Mouse (Mus musculus) embryonic facial prominence, embryonic 13.5 days (tissue): ENCODE results near the gene Hbq1b. TPM values are rescaled to one million over a fixed set of nuclear protein-coding genes. Genes with fewer than 3 reads are reported as not detected.
"Not testable (repeated sequence)": the region's sequence is repeated elsewhere in the genome, so short reads cannot be mapped to it uniquely, and the experiment has no call there.

ENCODE experiments used
- ATAC-seq: fragments of 200-750 bp; cut with Nextera tagmentation; 2 replicates; pipeline ENCODE4 v1.8.0; 2017; ENCODE audit warnings: low read depth; ENCODE audit not compliant: insufficient number of reproducible peaks, insufficient read depth, low FRiP score, low TSS enrichment
- H3K27ac ChIP-seq: fragments of 300-500 bp; sonication (generic); 2 replicates; pipeline ENCODE4 v1.5.1; 2015; ENCODE audit warnings: moderate library complexity, mild to moderate bottlenecking, inconsistent platforms
- H3K27me3 ChIP-seq: fragments of 300-500 bp; sonication (generic); 2 replicates; pipeline ENCODE4 v1.6.1; 2015; ENCODE audit warnings: mild to moderate bottlenecking, inconsistent platforms
- H3K36me3 ChIP-seq: fragments of 300-500 bp; sonication (generic); 2 replicates; pipeline ENCODE4 v1.6.1; 2015; ENCODE audit warnings: mild to moderate bottlenecking, inconsistent platforms
- H3K4me1 ChIP-seq: fragments of 300-500 bp; sonication (generic); 2 replicates; pipeline ENCODE4 v1.6.1; 2015; ENCODE audit warnings: inconsistent platforms
- H3K4me2 ChIP-seq: fragments of 300-500 bp; sonication (generic); 2 replicates; pipeline ENCODE4 v1.6.1; 2015; ENCODE audit warnings: moderate library complexity, mild to moderate bottlenecking, inconsistent platforms
- H3K4me3 ChIP-seq: fragments of 300-500 bp; sonication (generic); 2 replicates; pipeline ENCODE4 v1.5.1; 2015; ENCODE audit warnings: mild to moderate bottlenecking, inconsistent platforms
- H3K9ac ChIP-seq: fragments of 300-500 bp; sonication (generic); 2 replicates; pipeline ENCODE4 v1.6.1; 2015; ENCODE audit warnings: mild to moderate bottlenecking, inconsistent platforms
- H3K9me3 ChIP-seq: fragments of 300-500 bp; sonication (generic); 2 replicates; pipeline ENCODE4 v1.6.1; 2016; ENCODE audit warnings: inconsistent platforms
- WGBS: fragments of 180-500 bp; shearing (Covaris S2); methylation state at CpG from one replicate; pipeline ENCODE4 v1.1.7; 2015; ENCODE audit warnings: mixed read lengths; 5-methylcytosine and 5-hydroxymethylcytosine counted together
- polyA plus RNA-seq: library from polyadenylated mRNA; unstranded; fragments of >200 nt; fragmentation: Nextera tagmentation; extraction: Ambion mirVana; gene quantifications from 2 replicates; pipeline ENCODE4 v1.2.1, GENCODE M21; 2015

The Hbq1b gene
- 1.6 and 3.7 TPM in 2 replicates for polyA plus RNA-seq

GRCm38 (mm10) chr11:32286695-32287492 is at the start of gene Hbq1b:
Hbq1b (plus strand) TSS chr11:32286965.
- not testable (repeated sequence) for H3K4me1 ChIP-seq, H3K27ac ChIP-seq, H3K9me3 ChIP-seq, H3K36me3 ChIP-seq, ATAC-seq
- 18% methylated on average over 30 of the region's 33 CpGs for WGBS
- Histone ChIP-seq H3K4me3 (peak within 1 kb of the TSS; percentile 32), H3K27me3 (peaks cover 13% of the 10 kb centered on the region), H3K9ac (peak within 1 kb of the TSS; percentile 46; the same call in 1 of the 2 replicates), H3K4me2 (peak within 1 kb of the TSS; percentile 60)

GRCm38 (mm10) chr11:32237411-32237795 is 49.4 kb upstream of the Hbq1b start:
- Histone ChIP-seq H3K36me3 (peaks cover 72% of the 10 kb centered on the region), H3K4me3 (no peak overlapping the region), H3K4me1 (peaks cover 28% of the 10 kb centered on the region), H3K27me3 (no peaks in the 10 kb centered on the region), H3K9me3 (no peaks in the 10 kb centered on the region), H3K9ac (no peak overlapping the region), H3K27ac (no peak overlapping the region), H3K4me2 (no peak overlapping the region)
- WGBS = 97% methylated on average over 3 of the region's 3 CpGs
- ATAC-seq = no peak

- Histone ChIP-seq H3K4me3 (no peak overlapping the region), H3K9ac (no peak overlapping the region), H3K27me3 (no peaks in the 10 kb centered on the region), H3K27ac (no peak overlapping the region), H3K9me3 (no peaks in the 10 kb centered on the region), H3K36me3 (peaks cover 63% of the 10 kb centered on the region), H3K4me2 (no peak overlapping the region), H3K4me1 (peaks cover 28% of the 10 kb centered on the region)
- WGBS = 68% methylated on average over 5 of the region's 5 CpGs
- no peak for ATAC-seq
These were observed 48.5 kb upstream of the Hbq1b start for GRCm38 (mm10) chr11:32238093-32238860.

GRCm38 (mm10) chr11:32241391-32241790 is 45.4 kb upstream of the Hbq1b start:
- ATAC-seq = no peak
- no peak overlapping the region for H3K4me3 ChIP-seq

GRCm38 (mm10) chr11:32242209-32242608 is 44.6 kb upstream of the Hbq1b start:
- Histone ChIP-seq H3K4me3 (no peak overlapping the region), H3K36me3 (peaks cover 70% of the 10 kb centered on the region), H3K9me3 (no peaks in the 10 kb centered on the region), H3K4me2 (no peak overlapping the region), H3K27ac (no peak overlapping the region), H3K9ac (no peak overlapping the region), H3K4me1 (peaks cover 12% of the 10 kb centered on the region), H3K27me3 (no peaks in the 10 kb centered on the region)
- ATAC-seq = no peak
- WGBS = 80% methylated on average over 3 of the region's 3 CpGs

More at GRCm38 (mm10) chr11:32241391-32241790, 45.4 kb upstream of the Hbq1b start:
- H3K27ac ChIP-seq = no peak overlapping the region
- H3K4me1 ChIP-seq = peaks cover 19% of the 10 kb centered on the region
- H3K36me3 ChIP-seq = peaks cover 69% of the 10 kb centered on the region
- no peak overlapping the region for H3K4me2 ChIP-seq
- H3K9me3 ChIP-seq = no peaks in the 10 kb centered on the region
- H3K9ac ChIP-seq = peak overlapping the region; percentile 49
- no peaks in the 10 kb centered on the region for H3K27me3 ChIP-seq

- H3K9ac ChIP-seq = 0 out of 2 replicates have a peak overlapping the region, but pooled peaks have one; percentile 27
- H3K4me1 ChIP-seq = peaks cover 12% of the 10 kb centered on the region
- H3K4me2 ChIP-seq = no peak overlapping the region
- no peak for ATAC-seq
- no peak overlapping the region for H3K4me3 ChIP-seq
- H3K27ac ChIP-seq = 0 out of 2 replicates have a peak overlapping the region, but pooled peaks have one; percentile 45
- H3K36me3 ChIP-seq = peaks cover 72% of the 10 kb centered on the region
- H3K9me3 ChIP-seq = no peaks in the 10 kb centered on the region
- no peaks in the 10 kb centered on the region for H3K27me3 ChIP-seq
- 51% methylated on average over 7 of the region's 7 CpGs for WGBS
These were observed 43.4 kb upstream of the Hbq1b start for GRCm38 (mm10) chr11:32243205-32243955.

- Histone ChIP-seq H3K4me1 (peaks cover 12% of the 10 kb centered on the region), H3K27me3 (no peaks in the 10 kb centered on the region), H3K27ac (peak overlapping the region; percentile 71), H3K36me3 (peaks cover 75% of the 10 kb centered on the region), H3K4me2 (no peak overlapping the region), H3K4me3 (no peak overlapping the region), H3K9ac (no peak overlapping the region), H3K9me3 (no peaks in the 10 kb centered on the region)
- 71% methylated on average over 3 of the region's 3 CpGs for WGBS
- ATAC-seq = no peak
These were observed 42.7 kb upstream of the Hbq1b start for GRCm38 (mm10) chr11:32244064-32244463.

- Histone ChIP-seq H3K9me3 (no peaks in the 10 kb centered on the region), H3K9ac (no peak overlapping the region; the same call in 1 of the 2 replicates), H3K27ac (peak overlapping the region; percentile 71; the same call in 1 of the 2 replicates), H3K36me3 (peaks cover 76% of the 10 kb centered on the region), H3K27me3 (no peaks in the 10 kb centered on the region), H3K4me3 (no peak overlapping the region), H3K4me2 (no peak overlapping the region), H3K4me1 (peaks cover 12% of the 10 kb centered on the region)
- 83% methylated on average over 1 of the region's 1 CpGs for WGBS
- ATAC-seq = no peak
These were observed 42.1 kb upstream of the Hbq1b start for GRCm38 (mm10) chr11:32244617-32245016.

- Histone ChIP-seq H3K4me2 (no peak overlapping the region), H3K4me1 (peaks cover 12% of the 10 kb centered on the region), H3K36me3 (peaks cover 75% of the 10 kb centered on the region), H3K9me3 (no peaks in the 10 kb centered on the region), H3K4me3 (no peak overlapping the region), H3K9ac (no peak overlapping the region), H3K27ac (no peak overlapping the region), H3K27me3 (no peaks in the 10 kb centered on the region)
- ATAC-seq = no peak
- WGBS = 93% methylated on average over 6 of the region's 6 CpGs
These were observed 41.2 kb upstream of the Hbq1b start for GRCm38 (mm10) chr11:32245614-32246013.

GRCm38 (mm10) chr11:32247068-32247467 is 39.7 kb upstream of the Hbq1b start:
- H3K9me3 ChIP-seq = no peaks in the 10 kb centered on the region
- no peak overlapping the region for H3K9ac ChIP-seq
- H3K4me2 ChIP-seq = no peak overlapping the region
- peaks cover 12% of the 10 kb centered on the region for H3K4me1 ChIP-seq
- H3K27me3 ChIP-seq = no peaks in the 10 kb centered on the region
- H3K4me3 ChIP-seq = no peak overlapping the region
- ATAC-seq = no peak
- H3K27ac ChIP-seq = no peak overlapping the region
- H3K36me3 ChIP-seq = peaks cover 65% of the 10 kb centered on the region

- WGBS = 79% methylated on average over 3 of the region's 3 CpGs
- no peak for ATAC-seq
These were observed 38.4 kb upstream of the Hbq1b start for GRCm38 (mm10) chr11:32248350-32248749.

More at GRCm38 (mm10) chr11:32248350-32248749, 38.4 kb upstream of the Hbq1b start:
- no peak overlapping the region for H3K27ac ChIP-seq
- peaks cover 12% of the 10 kb centered on the region for H3K4me1 ChIP-seq
- H3K9ac ChIP-seq = no peak overlapping the region
- H3K27me3 ChIP-seq = no peaks in the 10 kb centered on the region
- H3K4me2 ChIP-seq = no peak overlapping the region
- H3K9me3 ChIP-seq = no peaks in the 10 kb centered on the region
- H3K36me3 ChIP-seq = peaks cover 74% of the 10 kb centered on the region
- H3K4me3 ChIP-seq = no peak overlapping the region
